Mouse (Mus musculus) midbrain, postnatal 0 days (tissue): ENCODE measurements at regions not wholly inside any gene's neighbourhood (a gene's known extent, or its start where the extent isn't known, plus 50 kb on each side); places are given as distances from the start of the nearest gene placed in this dataset.

Source experiments
- ATAC-seq: fragments of 200-750 bp; cut with Nextera tagmentation; 2 replicates; pipeline ENCODE4 v1.8.0; 2017; ENCODE audit warnings: moderate number of reproducible peaks, mild to moderate bottlenecking, moderate TSS enrichment, moderate library complexity; ENCODE audit not compliant: low FRiP score
- DNase-seq: peaks from one replicate; pipeline ENCODE4 v3.0.0-alpha.2; 2015; ENCODE audit warnings: low spot score
- H3K27ac ChIP-seq: fragments of 300-500 bp; sonication (generic); 2 replicates; pipeline ENCODE4 v1.5.1; 2014; ENCODE audit warnings: low read depth, mild to moderate bottlenecking, low read length, mixed read lengths
- H3K27me3 ChIP-seq: fragments of 300-500 bp; sonication (generic); 2 replicates; pipeline ENCODE4 v1.6.1; 2014; ENCODE audit warnings: low read length, control low read depth, mixed read lengths; ENCODE audit not compliant: insufficient read depth
- H3K36me3 ChIP-seq: fragments of 300-500 bp; sonication (generic); 2 replicates; pipeline ENCODE4 v1.6.1; 2014; ENCODE audit warnings: low read length, control low read depth, mixed read lengths; ENCODE audit not compliant: insufficient read depth
- H3K4me1 ChIP-seq: fragments of 300-500 bp; sonication (generic); 2 replicates; pipeline ENCODE4 v1.6.1; 2014; ENCODE audit warnings: mild to moderate bottlenecking, control low read depth, antibody characterized with exemption, low read length, mixed read lengths; ENCODE audit not compliant: insufficient read depth
- H3K4me2 ChIP-seq: fragments of 300-500 bp; sonication (generic); 2 replicates; pipeline ENCODE4 v1.6.1; 2014; ENCODE audit warnings: low read depth, mild to moderate bottlenecking, low read length, mixed read lengths; ENCODE audit not compliant: poor library complexity, severe bottlenecking
- H3K4me3 ChIP-seq: fragments of 300-500 bp; sonication (generic); 2 replicates; pipeline ENCODE4 v1.5.1; 2014; ENCODE audit warnings: low read depth, mild to moderate bottlenecking, low read length, moderate library complexity
- H3K9ac ChIP-seq: fragments of 300-500 bp; sonication (generic); replicated peaks from 2 replicates; pipeline ENCODE4 v1.6.1; 2014; ENCODE audit warnings: mild to moderate bottlenecking, low read length, moderate library complexity, mixed read lengths; ENCODE audit not compliant: poor library complexity, severe bottlenecking
- H3K9me3 ChIP-seq: fragments of 300-500 bp; sonication (generic); 2 replicates; pipeline ENCODE4 v1.6.1; 2016; ENCODE audit warnings: low read length, control low read depth
- CTCF ChIP-seq: IDR thresholded peaks from 2 replicates; pipeline ENCODE4 v1.5.1; 2016; ENCODE audit warnings: antibody characterized with exemption, mild to moderate bottlenecking
- WGBS: fragments of 180-500 bp; shearing (Covaris S2); extraction: QIAGEN DNeasy Blood & Tissue Kit; methylation state at CpG from one replicate; pipeline ENCODE4 v1.1.7; 2014; 5-methylcytosine and 5-hydroxymethylcytosine counted together

DNA sequence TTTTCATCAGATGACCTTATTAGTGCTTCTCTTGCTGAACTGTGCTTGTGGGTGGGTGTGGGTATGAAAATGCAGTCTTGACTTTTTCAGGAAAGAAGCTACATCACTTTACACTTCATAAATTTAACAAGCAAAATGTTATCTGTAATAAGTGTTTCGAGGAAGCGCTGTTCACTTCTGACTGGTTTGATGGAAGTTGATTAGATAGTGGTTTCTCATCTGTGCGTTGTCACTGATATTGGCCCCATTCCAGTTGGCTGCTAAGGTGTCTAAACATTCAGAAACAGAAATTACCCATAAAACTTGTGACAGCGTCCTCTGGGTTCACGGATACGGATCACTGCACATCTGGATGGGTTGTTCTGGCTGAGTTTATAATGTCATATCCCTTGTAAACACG is 159.8 kb upstream of the Slc7a11 start:
- no peak overlapping the region for H3K4me3 ChIP-seq
- no peak overlapping the region for H3K27ac ChIP-seq
- ATAC-seq: no peak
- no peak overlapping the region for H3K4me2 ChIP-seq
- DNase-seq: no peak
- H3K36me3 ChIP-seq: no peaks in the 10 kb centered on the region
- H3K9ac ChIP-seq: no peak overlapping the region
- no peak for TF ChIP-seq CTCF
- H3K27me3 ChIP-seq: no peaks in the 10 kb centered on the region
- no peaks in the 10 kb centered on the region for H3K4me1 ChIP-seq
- H3K9me3 ChIP-seq: no peaks in the 10 kb centered on the region
- 82% methylated on average over 7 of the region's 7 CpGs for WGBS

DNA sequence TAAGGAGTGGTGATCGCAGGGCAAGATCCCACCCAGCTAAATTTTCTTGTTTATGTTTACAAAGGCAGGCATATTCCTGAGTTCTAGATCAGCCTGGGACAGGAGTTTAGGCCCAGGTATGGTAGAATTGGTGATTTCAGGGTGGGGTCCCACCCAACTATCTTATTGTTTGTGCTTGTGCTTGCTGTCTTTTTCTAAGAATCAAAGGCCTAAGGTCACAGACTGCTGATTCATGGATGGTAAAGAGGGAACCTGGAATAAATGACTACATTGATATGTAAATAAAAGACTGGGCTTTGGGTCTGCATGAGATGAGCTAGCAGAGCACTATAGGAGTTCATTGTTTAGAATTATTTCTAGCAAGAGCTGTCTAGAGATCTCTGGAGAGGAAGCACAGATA is 152.3 kb upstream of the Slc7a11 start:
- no peak overlapping the region for H3K4me2 ChIP-seq
- no peak overlapping the region for H3K9ac ChIP-seq
- TF ChIP-seq CTCF: no peak
- ATAC-seq (no peak), DNase-seq (no peak)
- 92% methylated on average over 1 of the region's 1 CpGs for WGBS
- no peaks in the 10 kb centered on the region for H3K36me3 ChIP-seq
- no peaks in the 10 kb centered on the region for H3K9me3 ChIP-seq
- H3K27ac ChIP-seq: no peak overlapping the region
- no peaks in the 10 kb centered on the region for H3K4me1 ChIP-seq
- no peaks in the 10 kb centered on the region for H3K27me3 ChIP-seq
- no peak overlapping the region for H3K4me3 ChIP-seq

- H3K27me3 ChIP-seq: no peaks in the 10 kb centered on the region
- WGBS: 97% methylated on average over 1 of the region's 1 CpGs
- no peak overlapping the region for H3K4me2 ChIP-seq
- no peaks in the 10 kb centered on the region for H3K4me1 ChIP-seq
- DNase-seq (no peak), ATAC-seq (no peak)
- H3K4me3 ChIP-seq: no peak overlapping the region
- H3K27ac ChIP-seq: no peak overlapping the region
- TF ChIP-seq CTCF: no peak
- H3K36me3 ChIP-seq: no peaks in the 10 kb centered on the region
- no peak overlapping the region for H3K9ac ChIP-seq
- H3K9me3 ChIP-seq: no peaks in the 10 kb centered on the region
These were observed 140.9 kb upstream of the Slc7a11 start for GRCm38 (mm10) chr3:50584323-50584722.

DNA sequence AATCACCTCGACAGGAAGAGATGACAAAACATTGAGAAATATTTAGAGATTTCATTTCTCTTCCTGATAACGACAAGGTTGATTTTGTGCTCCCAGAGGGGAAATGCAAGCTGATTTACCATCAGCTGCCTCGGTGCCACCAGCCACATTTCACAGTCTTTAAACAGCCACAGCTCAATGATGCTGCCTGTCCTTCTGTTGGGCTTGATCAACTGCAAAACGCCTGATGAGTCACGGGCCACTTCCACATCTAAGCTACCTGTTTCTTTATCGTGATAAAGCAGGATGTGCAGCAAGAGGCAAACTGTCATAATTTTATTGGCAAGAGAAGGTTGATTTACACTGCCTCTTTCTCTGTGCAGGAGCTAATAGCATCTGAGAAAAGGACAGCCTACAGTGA is 140.1 kb upstream of the Slc7a11 start:
- ATAC-seq (no peak), DNase-seq (no peak)
- H3K4me3 ChIP-seq: no peak overlapping the region
- no peak for TF ChIP-seq CTCF
- no peaks in the 10 kb centered on the region for H3K9me3 ChIP-seq
- H3K27me3 ChIP-seq: no peaks in the 10 kb centered on the region
- H3K9ac ChIP-seq: no peak overlapping the region
- 57% methylated on average over 6 of the region's 6 CpGs for WGBS
- H3K4me1 ChIP-seq: no peaks in the 10 kb centered on the region
- H3K36me3 ChIP-seq: no peaks in the 10 kb centered on the region
- H3K27ac ChIP-seq: no peak overlapping the region
- no peak overlapping the region for H3K4me2 ChIP-seq

DNA sequence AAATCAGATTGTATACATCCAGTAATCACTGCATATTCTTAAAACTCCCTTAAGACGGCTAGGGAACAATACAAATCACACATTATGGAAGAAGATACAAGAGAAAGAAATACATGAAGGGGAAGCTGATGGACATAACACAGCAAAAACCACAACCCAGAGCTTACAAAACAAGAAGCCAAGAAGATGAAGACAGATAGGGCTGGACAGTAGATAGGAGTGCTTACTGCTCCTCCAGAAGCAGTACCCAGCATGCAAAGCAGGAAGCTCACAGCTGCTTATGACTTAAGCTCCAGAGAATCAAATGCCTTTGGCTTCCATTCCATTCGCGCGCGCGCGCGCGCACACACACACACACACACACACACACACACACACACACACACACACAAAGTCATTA is 131.0 kb upstream of the Slc7a11 start:
- WGBS: 94% methylated on average over 9 of the region's 9 CpGs
- no peak for ATAC-seq

GRCm38 (mm10) chr3:50570027-50570426 is 126.6 kb upstream of the Slc7a11 start:
- ATAC-seq (no peak), DNase-seq (no peak)

More for the DNA sequence above, 131.0 kb upstream of the Slc7a11 start:
- H3K4me3 ChIP-seq: no peak overlapping the region
- no peak overlapping the region for H3K27ac ChIP-seq
- no peaks in the 10 kb centered on the region for H3K9me3 ChIP-seq
- no peaks in the 10 kb centered on the region for H3K4me1 ChIP-seq
- H3K9ac ChIP-seq: no peak overlapping the region
- H3K36me3 ChIP-seq: no peaks in the 10 kb centered on the region
- no peak for DNase-seq
- no peak overlapping the region for H3K4me2 ChIP-seq
- no peak for TF ChIP-seq CTCF
- H3K27me3 ChIP-seq: no peaks in the 10 kb centered on the region

DNA sequence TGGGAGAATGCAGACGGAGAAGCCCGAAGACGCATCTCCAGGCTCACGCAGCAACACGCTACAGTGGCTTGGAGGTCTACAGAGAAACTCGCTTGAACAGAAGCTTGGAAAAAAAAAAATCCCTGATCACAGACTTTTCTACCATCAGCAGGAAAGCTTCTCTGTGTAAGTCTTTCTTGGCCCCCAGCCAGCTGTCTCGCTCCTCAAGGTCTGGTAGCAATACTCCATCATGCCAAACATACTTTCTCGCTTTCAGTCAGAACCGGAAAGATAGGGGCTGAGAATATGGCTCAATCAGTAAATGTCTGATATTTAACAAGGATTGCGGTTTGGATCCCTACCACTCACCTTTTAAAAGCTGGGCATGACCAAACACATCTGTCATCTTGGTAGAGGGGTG is 126.2 kb upstream of the Slc7a11 start:
- DNase-seq: peak; percentile 16
- ATAC-seq: no peak
- Histone ChIP-seq H3K27me3 (no peaks in the 10 kb centered on the region), H3K4me1 (no peaks in the 10 kb centered on the region), H3K36me3 (no peaks in the 10 kb centered on the region), H3K27ac (no peak overlapping the region), H3K9me3 (no peaks in the 10 kb centered on the region), H3K9ac (no peak overlapping the region), H3K4me2 (no peak overlapping the region), H3K4me3 (no peak overlapping the region)
- TF ChIP-seq CTCF: no peak
- 88% methylated on average over 10 of the region's 10 CpGs for WGBS

More at GRCm38 (mm10) chr3:50570027-50570426, 126.6 kb upstream of the Slc7a11 start:
- Histone ChIP-seq H3K27ac (no peak overlapping the region), H3K4me2 (no peak overlapping the region), H3K9ac (no peak overlapping the region), H3K27me3 (no peaks in the 10 kb centered on the region), H3K4me1 (no peaks in the 10 kb centered on the region), H3K9me3 (no peaks in the 10 kb centered on the region), H3K36me3 (no peaks in the 10 kb centered on the region), H3K4me3 (no peak overlapping the region)
- TF ChIP-seq CTCF: no peak
